Mouse (Mus musculus) G1E (cell line): ENCODE measurements around the gene Sh3bp4.

Experiments
- CTCF ChIP-seq: IDR thresholded peaks from 2 replicates; pipeline ENCODE4 v1.5.1; 2012; ENCODE audit warnings: low read depth, low read length, inconsistent platforms, mixed read lengths
- GATA2 ChIP-seq: IDR thresholded peaks from 2 replicates; pipeline ENCODE4 v1.6.1; 2012; ENCODE audit warnings: low read depth, low read length, inconsistent platforms, borderline replicate concordance
- TAL1 ChIP-seq: conservative IDR thresholded peaks from 2 replicates; pipeline ENCODE4 v1.6.1; 2012; ENCODE audit warnings: low read depth, low read length, inconsistent platforms, mixed read lengths

- TF ChIP-seq CTCF = no peak
- TF ChIP-seq GATA2 = no peak
- no peak for TF ChIP-seq TAL1
Measured at GRCm38 (mm10) chr1:89074678-89075077, 4.5 kb downstream of the Sh3bp4 start.
